Mouse (Mus musculus): Measurements from ENCODE around the gene Fzr1. TPM values are rescaled to one million over a fixed set of nuclear protein-coding genes. Genes with fewer than 3 reads are reported as not detected.
A peak's percentile ranks its signal among the peaks of the same experiment; 100 is the strongest.

Gene Fzr1
- polyA plus RNA-seq, 1 experiment from 2014 or later = 104 TPM

- H3K4me3 ChIP-seq (ENCODE audit: low read depth, low read length) = peak overlapping the region; percentile 31
- peak; percentile 82 for DNase-seq (ENCODE audit: low spot score, missing footprints)
- H3K27ac ChIP-seq (ENCODE audit: low read depth, low read length) = no peak overlapping the region
- no peaks in the 10 kb centered on the region for H3K36me3 ChIP-seq (ENCODE audit: control insufficient read depth, insufficient read depth, low read length)
- no peaks in the 10 kb centered on the region; the same call in 1 of the 2 replicates for H3K27me3 ChIP-seq (ENCODE audit: control insufficient read depth, insufficient read depth, low read length)
- ATAC-seq (ENCODE audit: low FRiP score) = 0 out of 2 replicates have a peak, but pooled peaks have one; percentile 0
- peak overlapping the region; percentile 34 for H3K9ac ChIP-seq (ENCODE audit: low read length)
- H3K4me2 ChIP-seq = peak overlapping the region; percentile 69
- H3K4me1 ChIP-seq (ENCODE audit: control insufficient read depth, insufficient read depth, low read length) = peaks cover 27% of the 10 kb centered on the region
- H3K9me3 ChIP-seq (ENCODE audit: control insufficient read depth, low read length) = no peaks in the 10 kb centered on the region
- 43% methylated on average over 12 of the region's 12 CpGs for WGBS
Observed at GRCm38 (mm10) chr10:81417227-81418215, 39.2 kb upstream of the Fzr1 start.

- Histone ChIP-seq H3K4me1 (ENCODE audit: control insufficient read depth, insufficient read depth, low read length) (peaks cover 27% of the 10 kb centered on the region), H3K4me3 (ENCODE audit: low read depth, low read length) (peak overlapping the region; percentile 31), H3K4me2 (peak overlapping the region; percentile 69), H3K9ac (ENCODE audit: low read length) (peak overlapping the region; percentile 34), H3K27ac (ENCODE audit: low read depth, low read length) (no peak overlapping the region), H3K36me3 (ENCODE audit: control insufficient read depth, insufficient read depth, low read length) (no peaks in the 10 kb centered on the region), H3K9me3 (ENCODE audit: control insufficient read depth, low read length) (no peaks in the 10 kb centered on the region), H3K27me3 (ENCODE audit: control insufficient read depth, insufficient read depth, low read length) (no peaks in the 10 kb centered on the region; the same call in 1 of the 2 replicates)
- DNase-seq (ENCODE audit: low spot score, missing footprints) = peak; percentile 94
- WGBS = under 1% methylated on average over 25 of the region's 26 CpGs
- ATAC-seq (ENCODE audit: low FRiP score) = peak; percentile 59
Observed at GRCm38 (mm10) chr10:81416581-81417226, 38.4 kb upstream of the Fzr1 start.

- H3K9me3 ChIP-seq (ENCODE audit: control insufficient read depth, low read length) = no peaks in the 10 kb centered on the region
- H3K9ac ChIP-seq (ENCODE audit: low read length) = no peak overlapping the region
- H3K27ac ChIP-seq (ENCODE audit: low read depth, low read length) = no peak overlapping the region
- no peak overlapping the region for H3K4me3 ChIP-seq (ENCODE audit: low read depth, low read length)
- peaks cover 27% of the 10 kb centered on the region for H3K4me1 ChIP-seq (ENCODE audit: control insufficient read depth, insufficient read depth, low read length)
- DNase-seq (ENCODE audit: low spot score, missing footprints) (peak; percentile 72), ATAC-seq (ENCODE audit: low FRiP score) (no peak)
- H3K36me3 ChIP-seq (ENCODE audit: control insufficient read depth, insufficient read depth, low read length) = no peaks in the 10 kb centered on the region
- H3K4me2 ChIP-seq = no peak overlapping the region
- H3K27me3 ChIP-seq (ENCODE audit: control insufficient read depth, insufficient read depth, low read length) = no peaks in the 10 kb centered on the region; the same call in 1 of the 2 replicates
- 68% methylated on average over 17 of the region's 17 CpGs for WGBS
Observed at GRCm38 (mm10) chr10:81415549-81416310, 37.4 kb upstream of the Fzr1 start.

GRCm38 (mm10) chr10:81415146-81415545 lies 36.8 kb upstream of the Fzr1 start:
- ATAC-seq (ENCODE audit: low FRiP score) (no peak), DNase-seq (ENCODE audit: low spot score, missing footprints) (peak; percentile 81)
- no peaks in the 10 kb centered on the region; the same call in 1 of the 2 replicates for H3K27me3 ChIP-seq (ENCODE audit: control insufficient read depth, insufficient read depth, low read length)
- no peaks in the 10 kb centered on the region for H3K36me3 ChIP-seq (ENCODE audit: control insufficient read depth, insufficient read depth, low read length)
- H3K4me2 ChIP-seq = no peak overlapping the region
- peaks cover 27% of the 10 kb centered on the region for H3K4me1 ChIP-seq (ENCODE audit: control insufficient read depth, insufficient read depth, low read length)
- H3K9ac ChIP-seq (ENCODE audit: low read length) = no peak overlapping the region
- no peaks in the 10 kb centered on the region for H3K9me3 ChIP-seq (ENCODE audit: control insufficient read depth, low read length)
- 80% methylated on average over 5 of the region's 5 CpGs for WGBS
- no peak overlapping the region for H3K4me3 ChIP-seq (ENCODE audit: low read depth, low read length)
- H3K27ac ChIP-seq (ENCODE audit: low read depth, low read length) = no peak overlapping the region

- no peaks in the 10 kb centered on the region for H3K36me3 ChIP-seq (ENCODE audit: control insufficient read depth, insufficient read depth, low read length)
- no peaks in the 10 kb centered on the region for H3K9me3 ChIP-seq (ENCODE audit: control insufficient read depth, low read length)
- peak; percentile 82 for DNase-seq (ENCODE audit: low spot score, missing footprints)
- peaks cover 27% of the 10 kb centered on the region for H3K4me1 ChIP-seq (ENCODE audit: control insufficient read depth, insufficient read depth, low read length)
- H3K27ac ChIP-seq (ENCODE audit: low read depth, low read length) = no peak overlapping the region
- no peak overlapping the region for H3K9ac ChIP-seq (ENCODE audit: low read length)
- no peaks in the 10 kb centered on the region; the same call in 1 of the 2 replicates for H3K27me3 ChIP-seq (ENCODE audit: control insufficient read depth, insufficient read depth, low read length)
- 0 out of 2 replicates have a peak, but pooled peaks have one; percentile 7 for ATAC-seq (ENCODE audit: low FRiP score)
- no peak overlapping the region for H3K4me2 ChIP-seq
- H3K4me3 ChIP-seq (ENCODE audit: low read depth, low read length) = no peak overlapping the region
Observed at GRCm38 (mm10) chr10:81414682-81415081, 36.4 kb upstream of the Fzr1 start.

GRCm38 (mm10) chr10:81413310-81414261 lies 35.3 kb upstream of the Fzr1 start:
- no peaks in the 10 kb centered on the region for H3K36me3 ChIP-seq (ENCODE audit: control insufficient read depth, insufficient read depth, low read length)
- no peaks in the 10 kb centered on the region for H3K9me3 ChIP-seq (ENCODE audit: control insufficient read depth, low read length)
- ATAC-seq (ENCODE audit: low FRiP score) (peak; percentile 5; the same call in 1 of the 2 replicates), DNase-seq (ENCODE audit: low spot score, missing footprints) (no peak)
- no peaks in the 10 kb centered on the region; the same call in 1 of the 2 replicates for H3K27me3 ChIP-seq (ENCODE audit: control insufficient read depth, insufficient read depth, low read length)
- peak overlapping the region; percentile 42 for H3K9ac ChIP-seq (ENCODE audit: low read length)
- WGBS = 29% methylated on average over 26 of the region's 26 CpGs
- H3K4me1 ChIP-seq (ENCODE audit: control insufficient read depth, insufficient read depth, low read length) = peaks cover 36% of the 10 kb centered on the region
- H3K27ac ChIP-seq (ENCODE audit: low read depth, low read length) = no peak overlapping the region; the same call in none of the 2 replicates
- H3K4me2 ChIP-seq = peak overlapping the region; percentile 17; the same call in 1 of the 2 replicates
- no peak overlapping the region for H3K4me3 ChIP-seq (ENCODE audit: low read depth, low read length)

GRCm38 (mm10) chr10:81412586-81413309 lies 34.4 kb upstream of the Fzr1 start:
- H3K9me3 ChIP-seq (ENCODE audit: control insufficient read depth, low read length) = no peaks in the 10 kb centered on the region
- peaks cover 6% of the 10 kb centered on the region for H3K27me3 ChIP-seq (ENCODE audit: control insufficient read depth, insufficient read depth, low read length)
- no peak overlapping the region; the same call in 1 of the 2 replicates for H3K27ac ChIP-seq (ENCODE audit: low read depth, low read length)
- H3K4me3 ChIP-seq (ENCODE audit: low read depth, low read length) = no peak overlapping the region
- DNase-seq (ENCODE audit: low spot score, missing footprints) (no peak), ATAC-seq (ENCODE audit: low FRiP score) (no peak)
- H3K4me1 ChIP-seq (ENCODE audit: control insufficient read depth, insufficient read depth, low read length) = peaks cover 33% of the 10 kb centered on the region
- WGBS = 77% methylated on average over 16 of the region's 16 CpGs
- no peak overlapping the region for H3K4me2 ChIP-seq
- no peak overlapping the region for H3K9ac ChIP-seq (ENCODE audit: low read length)
- H3K36me3 ChIP-seq (ENCODE audit: control insufficient read depth, insufficient read depth, low read length) = no peaks in the 10 kb centered on the region

Data from midbrain, embryonic 11.5 days (tissue).